Mouse (Mus musculus) cortical plate, adult 2 months (tissue): ENCODE data around the gene 2310079G19Rik. TPM values are rescaled to one million over a fixed set of nuclear protein-coding genes. Genes with fewer than 3 reads are reported as not detected.

ENCODE experiments used
- H3K27ac ChIP-seq: fragments of 200-500 bp; 2 replicates; pipeline ENCODE4 v1.5.1; 2012; ENCODE audit warnings: low read length, control low read depth, inconsistent platforms; ENCODE audit not compliant: insufficient read depth
- H3K4me1 ChIP-seq: fragments of 200-500 bp; 2 replicates; pipeline ENCODE4 v1.6.1; 2011; ENCODE audit warnings: low read length; ENCODE audit not compliant: control insufficient read depth, insufficient read depth
- H3K4me3 ChIP-seq: fragments of 200-500 bp; 2 replicates; pipeline ENCODE4 v1.5.1; 2011; ENCODE audit warnings: mild to moderate bottlenecking, low read length, control low read depth; ENCODE audit not compliant: insufficient read depth
- CTCF ChIP-seq: fragments of 200-500 bp; IDR thresholded peaks from 2 replicates; pipeline ENCODE4 v1.5.1; 2011; ENCODE audit warnings: mild to moderate bottlenecking, control low read depth, low read length; ENCODE audit not compliant: insufficient read depth; ENCODE audit errors: extremely low read depth
- POLR2A ChIP-seq: fragments of 200-500 bp; IDR thresholded peaks from 2 replicates; pipeline ENCODE4 v1.6.1; 2011; ENCODE audit warnings: mild to moderate bottlenecking, low read length, control low read depth; ENCODE audit not compliant: insufficient read depth; ENCODE audit errors: extremely low read depth
- polyA plus RNA-seq: library from polyadenylated mRNA; depleted of rRNA; stranded (reverse); fragments of >200 nt; gene quantifications from 2 replicates; pipeline ENCODE4 v1.2.3, GENCODE M21; 2012; rRNA removed

Gene 2310079G19Rik
- polyA plus RNA-seq, result not detected in 2 replicates

- H3K4me3 ChIP-seq, result no peak within 1 kb of the TSS
- no peak for TF ChIP-seq CTCF
- no peaks in the 10 kb centered on the region for H3K4me1 ChIP-seq
- no peak within 1 kb of the TSS for H3K27ac ChIP-seq
Measured at GRCm38 (mm10) chr16:88627566-88627965, at the start of gene 2310079G19Rik. Gene 2310079G19Rik (minus strand): TSS chr16:88627666.

GRCm38 (mm10) chr16:88671571-88671970 is 44.1 kb upstream of the 2310079G19Rik start, which contains the start of gene Krtap27-1:
Gene Krtap27-1 (minus strand): TSS chr16:88671671.
- no peak for TF ChIP-seq POLR2A
- H3K4me3 ChIP-seq, result no peak within 1 kb of the TSS
- no peak within 1 kb of the TSS for H3K27ac ChIP-seq
- H3K4me1 ChIP-seq, result no peaks in the 10 kb centered on the region

- no peak overlapping the region for H3K4me3 ChIP-seq
- no peak for TF ChIP-seq POLR2A
- TF ChIP-seq CTCF, result 0 out of 2 replicates have a peak, but pooled peaks have one; percentile 5
- H3K27ac ChIP-seq, result no peak overlapping the region
- no peaks in the 10 kb centered on the region for H3K4me1 ChIP-seq
Measured at GRCm38 (mm10) chr16:88657426-88657825, 30.0 kb upstream of the 2310079G19Rik start.

- TF ChIP-seq CTCF (no peak), POLR2A (no peak)
- Histone ChIP-seq H3K27ac (no peak overlapping the region), H3K4me1 (no peaks in the 10 kb centered on the region), H3K4me3 (no peak overlapping the region)
Measured at GRCm38 (mm10) chr16:88651952-88652351, 24.5 kb upstream of the 2310079G19Rik start.

GRCm38 (mm10) chr16:88651082-88651481 is 23.6 kb upstream of the 2310079G19Rik start:
- TF ChIP-seq CTCF (no peak), POLR2A (no peak)
- Histone ChIP-seq H3K4me1 (no peaks in the 10 kb centered on the region), H3K27ac (no peak overlapping the region), H3K4me3 (no peak overlapping the region)

- H3K4me1 ChIP-seq, result no peaks in the 10 kb centered on the region
- H3K27ac ChIP-seq, result no peak within 1 kb of the TSS
- TF ChIP-seq POLR2A (no peak), CTCF (no peak)
- no peak within 1 kb of the TSS for H3K4me3 ChIP-seq
Measured at GRCm38 (mm10) chr16:88647358-88647846, 19.9 kb upstream of the 2310079G19Rik start, which contains the start of gene Krtap26-1. Gene Krtap26-1 (minus strand): TSS chr16:88647796.

GRCm38 (mm10) chr16:88646366-88647111 is 19.1 kb upstream of the 2310079G19Rik start:
- H3K27ac ChIP-seq, result no peak overlapping the region
- no peaks in the 10 kb centered on the region for H3K4me1 ChIP-seq
- TF ChIP-seq POLR2A (no peak), CTCF (no peak)
- H3K4me3 ChIP-seq, result no peak overlapping the region

- Histone ChIP-seq H3K4me1 (no peaks in the 10 kb centered on the region), H3K4me3 (no peak overlapping the region), H3K27ac (no peak overlapping the region)
- no peak for TF ChIP-seq CTCF
Measured at GRCm38 (mm10) chr16:88640053-88640452, 12.6 kb upstream of the 2310079G19Rik start.

- no peak for TF ChIP-seq POLR2A
- TF ChIP-seq CTCF, result no peak
- H3K4me3 ChIP-seq, result no peak overlapping the region
- no peak overlapping the region for H3K27ac ChIP-seq
- H3K4me1 ChIP-seq, result no peaks in the 10 kb centered on the region
Measured at GRCm38 (mm10) chr16:88635142-88635541, 7.7 kb upstream of the 2310079G19Rik start.

- no peak overlapping the region for H3K27ac ChIP-seq
- H3K4me3 ChIP-seq, result no peak overlapping the region
- TF ChIP-seq POLR2A (no peak), CTCF (no peak)
- H3K4me1 ChIP-seq, result no peaks in the 10 kb centered on the region
Measured at GRCm38 (mm10) chr16:88631474-88631873, 4.0 kb upstream of the 2310079G19Rik start.
